Mouse (Mus musculus) olfactory bulb, adult 2 months (tissue): Measurements from ENCODE around the gene Cog5. TPM values are rescaled to one million over a fixed set of nuclear protein-coding genes. Genes with fewer than 3 reads are reported as not detected.
A peak's percentile ranks its signal among the peaks of the same experiment; 100 is the strongest.
"Not testable (repeated sequence)": the region's sequence is repeated elsewhere in the genome, so short reads cannot be mapped to it uniquely, and the experiment has no call there.

ENCODE experiments used
- H3K27ac ChIP-seq: fragments of 200-500 bp; 2 replicates; pipeline ENCODE4 v1.5.1; 2012; ENCODE audit warnings: low read depth, low read length; ENCODE audit not compliant: insufficient read depth
- H3K4me1 ChIP-seq: fragments of 200-500 bp; 2 replicates; pipeline ENCODE4 v1.6.1; 2012; ENCODE audit warnings: low read length; ENCODE audit not compliant: control insufficient read depth, insufficient read depth
- H3K4me3 ChIP-seq: fragments of 200-500 bp; 2 replicates; pipeline ENCODE4 v1.5.1; 2012; ENCODE audit warnings: mild to moderate bottlenecking, low read depth, low read length, moderate library complexity; ENCODE audit not compliant: insufficient read depth
- CTCF ChIP-seq: fragments of 200-500 bp; IDR thresholded peaks from 2 replicates; pipeline ENCODE4 v1.5.1; 2012; ENCODE audit warnings: low read depth, mild to moderate bottlenecking, low read length, moderate library complexity; ENCODE audit not compliant: insufficient read depth
- POLR2A ChIP-seq: fragments of 200-500 bp; IDR thresholded peaks from 2 replicates; pipeline ENCODE4 v1.6.1; 2012; ENCODE audit warnings: mild to moderate bottlenecking, low read depth, low read length, moderate library complexity; ENCODE audit not compliant: insufficient read depth
- WGBS: fragments of 180-500 bp; shearing (Covaris S2); methylation state at CpG from one replicate; pipeline ENCODE4 v1.1.7; 2018; 5-methylcytosine and 5-hydroxymethylcytosine counted together
- polyA plus RNA-seq: library from polyadenylated mRNA; stranded (reverse); fragments of >200 nt; gene quantifications from 2 replicates; pipeline ENCODE4 v1.2.4, GENCODE M21; 2012; ENCODE audit warnings: low replicate concordance; ENCODE audit not compliant: missing spikeins, insufficient read depth, insufficient read length

The Cog5 gene
- polyA plus RNA-seq = not detected in 2 replicates

- H3K27ac ChIP-seq = peak within 1 kb of the TSS; percentile 22; the same call in 1 of the 2 replicates
- no peaks in the 10 kb centered on the region for H3K4me1 ChIP-seq
- H3K4me3 ChIP-seq = peak within 1 kb of the TSS; percentile 72
- under 1% methylated on average over 47 of the region's 47 CpGs for WGBS
- TF ChIP-seq CTCF (no peak), POLR2A (peak; percentile 50)
Observed at GRCm38 (mm10) chr12:31654197-31654964, at the start of gene Cog5, which contains the start of gene Dus4l. TSS of gene Cog5 (plus strand) at chr12:31654869. TSS of gene Dus4l (minus strand) at chr12:31654826.

GRCm38 (mm10) chr12:31604894-31605293 lies 49.8 kb upstream of the Cog5 start:
- 94% methylated on average over 3 of the region's 3 CpGs for WGBS
- H3K4me1 ChIP-seq = no peaks in the 10 kb centered on the region
- H3K27ac ChIP-seq = no peak overlapping the region
- TF ChIP-seq POLR2A (no peak), CTCF (no peak)
- no peak overlapping the region for H3K4me3 ChIP-seq

- no peak overlapping the region for H3K27ac ChIP-seq
- no peak overlapping the region for H3K4me3 ChIP-seq
- 55% methylated on average over 3 of the region's 3 CpGs for WGBS
- TF ChIP-seq POLR2A (no peak), CTCF (no peak)
- no peaks in the 10 kb centered on the region for H3K4me1 ChIP-seq
Observed at GRCm38 (mm10) chr12:31608138-31608537, 46.5 kb upstream of the Cog5 start.

GRCm38 (mm10) chr12:31613353-31613752 lies 41.3 kb upstream of the Cog5 start:
- 66% methylated on average over 4 of the region's 4 CpGs for WGBS
- no peak overlapping the region for H3K4me3 ChIP-seq
- no peak overlapping the region for H3K27ac ChIP-seq
- no peaks in the 10 kb centered on the region for H3K4me1 ChIP-seq
- no peak for TF ChIP-seq POLR2A
- no peak for TF ChIP-seq CTCF

GRCm38 (mm10) chr12:31620106-31620505 lies 34.6 kb upstream of the Cog5 start:
- H3K27ac ChIP-seq = no peak overlapping the region
- peaks cover 3% of the 10 kb centered on the region for H3K4me1 ChIP-seq
- TF ChIP-seq CTCF (no peak), POLR2A (no peak)
- WGBS = 79% methylated on average over 8 of the region's 8 CpGs
- no peak overlapping the region for H3K4me3 ChIP-seq

- Histone ChIP-seq H3K27ac (no peak overlapping the region), H3K4me3 (no peak overlapping the region), H3K4me1 (peaks cover 3% of the 10 kb centered on the region)
- TF ChIP-seq CTCF (no peak), POLR2A (no peak)
- 100% methylated on average over 1 of the region's 1 CpGs for WGBS
Observed at GRCm38 (mm10) chr12:31625016-31625415, 29.7 kb upstream of the Cog5 start.

- WGBS = 95% methylated on average over 9 of the region's 9 CpGs
- H3K4me3 ChIP-seq = not testable (repeated sequence)
Observed at GRCm38 (mm10) chr12:31628396-31628795, 26.3 kb upstream of the Cog5 start.

GRCm38 (mm10) chr12:31633970-31634342 lies 20.7 kb upstream of the Cog5 start:
- Histone ChIP-seq H3K4me3 (peak overlapping the region; percentile 63), H3K4me1 (peaks cover 3% of the 10 kb centered on the region; the same call in 1 of the 2 replicates), H3K27ac (no peak overlapping the region)
- 6% methylated on average over 13 of the region's 13 CpGs for WGBS
- TF ChIP-seq CTCF (no peak), POLR2A (no peak)

More at GRCm38 (mm10) chr12:31628396-31628795, 26.3 kb upstream of the Cog5 start:
- H3K27ac ChIP-seq, H3K4me1 ChIP-seq: not testable (repeated sequence)

GRCm38 (mm10) chr12:31634343-31635239 lies 20.1 kb upstream of the Cog5 start, which contains the start of gene Bcap29:
TSS of gene Bcap29 (minus strand) at chr12:31634658.
- peak within 1 kb of the TSS; percentile 63 for H3K4me3 ChIP-seq
- peak within 1 kb of the TSS; percentile 1; the same call in 1 of the 2 replicates for H3K27ac ChIP-seq
- no peak for TF ChIP-seq CTCF
- peak; percentile 59; the same call in 1 of the 2 replicates for TF ChIP-seq POLR2A
- 1% methylated on average over 73 of the region's 73 CpGs for WGBS
- H3K4me1 ChIP-seq = peaks cover 3% of the 10 kb centered on the region; the same call in 1 of the 2 replicates
